In the genomic region with DNA sequence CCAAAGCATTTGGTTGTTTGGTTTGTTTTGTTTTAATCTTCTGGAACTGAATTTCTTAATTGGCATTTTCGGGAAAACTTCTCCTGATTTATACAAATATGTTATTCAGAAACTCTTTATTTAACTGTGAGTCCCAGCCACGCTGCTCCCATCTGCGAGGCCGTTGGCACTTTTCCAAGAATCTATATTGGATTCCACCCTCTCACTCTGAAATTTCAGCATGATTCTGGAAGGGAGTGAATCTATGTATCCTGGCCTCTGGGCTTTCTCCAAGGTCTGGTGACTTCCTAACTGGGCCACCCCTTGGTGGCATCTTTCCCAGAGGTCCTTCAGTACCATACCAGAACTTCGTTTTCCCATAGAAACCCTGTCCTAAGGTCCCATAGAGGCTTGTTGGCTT, we compare ENCODE assay signal across 10 mouse cellular contexts. TPM values are rescaled to one million over a fixed set of nuclear protein-coding genes. Genes with fewer than 3 reads are reported as not detected.
DNase-seq lines count a peak whose midpoint lies in the region; ATAC-seq lines count a peak whose summit lies in the region.
"Had no signal": no experiment of that assay in that cellular context is flagged by ENCODE, and none has a peak within 500 bp of the region (broad histone marks: within the 10 kb centered on the region; RNA-seq: fewer than 3 reads in every experiment).

No protein-coding gene starts in this region.

- no peak for DNase-seq in heart, postnatal 14 days
- DNase-seq in MN1 (ENCODE audit: low spot score) = peak; percentile 51
- peak; percentile 69 to 86 for DNase-seq in frontal cortex, adult 2 months (ENCODE audit: extremely low spot score in 1 of 2, low spot score in 1 of 2)
- DNase-seq in adrenal gland, postnatal 25 days = no peak
- DNase-seq in ovary, postnatal 10 days (ENCODE audit: low spot score) = no peak

- H3K36me3 ChIP-seq in heart, embryonic 15.5 days = no peaks in the 10 kb centered on the region
- no peaks in the 10 kb centered on the region for H3K36me3 ChIP-seq in limb, embryonic 15.5 days
- no peaks in the 10 kb centered on the region for H3K36me3 ChIP-seq in heart, embryonic 11.5 days (ENCODE audit: control insufficient read depth, insufficient read depth, low read length)
- H3K36me3 ChIP-seq: embryonic facial prominence, embryonic 12.5 days; midbrain, embryonic 12.5 days had no signal

- WGBS in heart, embryonic 15.5 days = 31% methylated on average over 5 of the region's 5 CpGs
- WGBS in limb, embryonic 15.5 days = 24% methylated on average over 5 of the region's 5 CpGs
- 57% methylated on average over 5 of the region's 5 CpGs for WGBS in heart, embryonic 11.5 days (ENCODE audit: insufficient replicate concordance)

- 0 out of 2 replicates have a peak overlapping the region, but pooled peaks have one; percentile 2 for H3K27ac ChIP-seq in heart, embryonic 15.5 days
- peak overlapping the region; percentile 58 for H3K27ac ChIP-seq in limb, embryonic 15.5 days
- no peak overlapping the region; the same call in 1 of the 2 replicates for H3K27ac ChIP-seq in heart, embryonic 11.5 days (ENCODE audit: low read depth, low read length)
- H3K27ac ChIP-seq: embryonic facial prominence, embryonic 12.5 days; midbrain, embryonic 12.5 days had no signal

- no peaks in the 10 kb centered on the region for H3K27me3 ChIP-seq in heart, embryonic 15.5 days
- H3K27me3 ChIP-seq in limb, embryonic 15.5 days = no peaks in the 10 kb centered on the region
- no peaks in the 10 kb centered on the region for H3K27me3 ChIP-seq in heart, embryonic 11.5 days (ENCODE audit: control insufficient read depth, insufficient read depth, low read length)
- H3K27me3 ChIP-seq: embryonic facial prominence, embryonic 12.5 days; midbrain, embryonic 12.5 days had no signal

- H3K9ac ChIP-seq in heart, embryonic 15.5 days = no peak overlapping the region
- no peak overlapping the region for H3K9ac ChIP-seq in limb, embryonic 15.5 days
- H3K9ac ChIP-seq in heart, embryonic 11.5 days (ENCODE audit: low read depth, low read length) = no peak overlapping the region
- H3K9ac ChIP-seq: embryonic facial prominence, embryonic 12.5 days; midbrain, embryonic 12.5 days had no signal

- H3K4me2 ChIP-seq in heart, embryonic 15.5 days = no peak overlapping the region
- no peak overlapping the region for H3K4me2 ChIP-seq in limb, embryonic 15.5 days
- no peak overlapping the region for H3K4me2 ChIP-seq in heart, embryonic 11.5 days
- H3K4me2 ChIP-seq: embryonic facial prominence, embryonic 12.5 days; midbrain, embryonic 12.5 days had no signal

- H3K4me3 ChIP-seq in heart, embryonic 15.5 days = no peak overlapping the region
- H3K4me3 ChIP-seq in limb, embryonic 15.5 days = no peak overlapping the region
- H3K4me3 ChIP-seq in heart, embryonic 11.5 days (ENCODE audit: low read depth, low read length) = no peak overlapping the region
- H3K4me3 ChIP-seq: embryonic facial prominence, embryonic 12.5 days; midbrain, embryonic 12.5 days had no signal

- ATAC-seq in heart, embryonic 15.5 days (replicated peaks; ENCODE audit: insufficient number of reproducible peaks, insufficient read depth, low FRiP score, low read depth) = no peak
- no peak for ATAC-seq in limb, embryonic 15.5 days (ENCODE audit: insufficient number of reproducible peaks, low FRiP score, low TSS enrichment, low read depth)
- ATAC-seq in heart, embryonic 11.5 days (replicated peaks; ENCODE audit: insufficient number of reproducible peaks, low FRiP score, low TSS enrichment) = no peak

- H3K9me3 ChIP-seq in heart, embryonic 15.5 days (replicated peaks) = no peaks in the 10 kb centered on the region
- no peaks in the 10 kb centered on the region for H3K9me3 ChIP-seq in limb, embryonic 15.5 days
- H3K9me3 ChIP-seq in heart, embryonic 11.5 days (replicated peaks; ENCODE audit: control insufficient read depth, low read length) = no peaks in the 10 kb centered on the region
- H3K9me3 ChIP-seq: embryonic facial prominence, embryonic 12.5 days; midbrain, embryonic 12.5 days had no signal

- H3K4me1 ChIP-seq in heart, embryonic 15.5 days (replicated peaks) = peaks cover 35% of the 10 kb centered on the region
- H3K4me1 ChIP-seq in limb, embryonic 15.5 days = peaks cover 30% of the 10 kb centered on the region
- peaks cover 14% of the 10 kb centered on the region; the same call in 1 of the 2 replicates for H3K4me1 ChIP-seq in heart, embryonic 11.5 days (ENCODE audit: control insufficient read depth, insufficient read depth, low read length)
- H3K4me1 ChIP-seq: embryonic facial prominence, embryonic 12.5 days; midbrain, embryonic 12.5 days had no signal

- intact Hi-C loops in heart, postnatal 14 days (cut with DNase I) = loop anchor here (5.0 kb wide), 1 partner anchor 47 kb away; no protein-coding TSS in a partner anchor

RNA-seq across cellular contexts. Expression of a gene that starts 40.7 kb away (rescaled TPM):
- polyA plus RNA-seq in heart, embryonic 15.5 days (2015; fragmentation: Nextera tagmentation; extraction: Ambion mirVana) = 63.9 and 71.8 TPM in 2 replicates
- total RNA-seq in heart, postnatal 14 days (2021) = 10 to 100 TPM; 41.4 to 43.1 TPM
- polyA plus RNA-seq in frontal cortex, adult 2 months (2012; rRNA removed) = 33.3 and 35.3 TPM in 2 replicates
- polyA plus RNA-seq in limb, embryonic 15.5 days (2015; fragmentation: Nextera tagmentation; extraction: Ambion mirVana) = 40.3 and 41.7 TPM in 2 replicates
- 40.8 and 41.1 TPM in 2 replicates for total RNA-seq in adrenal gland, postnatal 25 days (2021)
- polyA plus RNA-seq in heart, embryonic 11.5 days (2014; fragmentation: Nextera tagmentation; extraction: Ambion mirVana) = 57.0 and 59.6 TPM in 2 replicates

RNA-seq across cellular contexts. Expression of a gene that starts 40.7 kb away (rescaled TPM):
- 77.5 and 78.5 TPM in 2 replicates for polyA plus RNA-seq in heart, embryonic 15.5 days (2015; fragmentation: Nextera tagmentation; extraction: Ambion mirVana)
- total RNA-seq in heart, postnatal 14 days (2021) = 10 to 100 TPM; 37.2 to 42.8 TPM
- 29.7 and 33.5 TPM in 2 replicates for polyA plus RNA-seq in frontal cortex, adult 2 months (2012; rRNA removed)
- polyA plus RNA-seq in limb, embryonic 15.5 days (2015; fragmentation: Nextera tagmentation; extraction: Ambion mirVana) = 50.2 and 52.0 TPM in 2 replicates
- total RNA-seq in adrenal gland, postnatal 25 days (2021) = 44.0 and 49.5 TPM in 2 replicates
- polyA plus RNA-seq in heart, embryonic 11.5 days (2014; fragmentation: Nextera tagmentation; extraction: Ambion mirVana) = 73.1 and 86.4 TPM in 2 replicates

Comparison
In these comparisons a context has a peak if more than half of its experiments do, and no peak if none do; other contexts are left out.
1. DNase-seq: peak in MN1 (single experiment) and frontal cortex, adult 2 months (2 of 2); none in heart, postnatal 14 days (0 of 2), adrenal gland, postnatal 25 days (single experiment) and ovary, postnatal 10 days (single experiment).